Mouse (Mus musculus) left cerebral cortex, postnatal 10 days (tissue): ENCODE results near the gene Zfp128. TPM values are rescaled to one million over a fixed set of nuclear protein-coding genes. Genes with fewer than 3 reads are reported as not detected.
"Not testable (repeated sequence)": the region's sequence is repeated elsewhere in the genome, so short reads cannot be mapped to it uniquely, and the experiment has no call there.

Experiments used
- DNase-seq, 2 experiments: peaks; one replicate each; pipeline ENCODE4 v3.0.0; 2021 to 2022; ENCODE audit warnings: low spot score in 2 of 2, mixed read lengths in 1 of 2; ENCODE audit errors: extremely low spot score in 1 of 2
- intact Hi-C: fragments of 180-260 bp; cut with DNase I; formaldehyde crosslinking; loops from one replicate; pipeline ENCODE4 v1.15.1; 2025
- total RNA-seq, 2 experiments: library from RNA; stranded (reverse); gene quantifications; 2 replicates each; pipeline ENCODE4 v1.2.3; 2021

Gene Zfp128
- total RNA-seq, 2 experiments from 2014 or later = 7.5 to 7.7 TPM

DNA sequence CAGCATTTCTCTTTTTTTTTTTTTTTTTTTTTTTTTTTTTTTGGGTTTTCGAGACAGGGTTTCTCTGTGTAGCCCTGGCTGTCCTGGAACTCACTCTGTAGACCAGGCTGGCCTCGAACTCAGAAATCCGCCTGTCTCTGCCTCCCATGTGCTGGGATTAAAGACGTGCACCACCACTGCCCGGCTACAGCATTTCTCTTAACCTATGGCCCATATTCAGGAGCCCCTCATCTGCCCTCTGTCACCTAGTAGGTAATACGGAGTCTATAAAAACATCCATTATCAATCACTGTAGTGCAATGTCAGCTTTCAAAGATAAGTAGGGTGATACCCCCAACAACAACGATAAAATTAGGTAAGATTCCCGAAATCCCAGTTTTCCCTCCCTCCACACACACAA lies 39.5 kb downstream of the Zfp128 start:
- intact Hi-C loops, DNase-seq: not testable (repeated sequence)

DNA sequence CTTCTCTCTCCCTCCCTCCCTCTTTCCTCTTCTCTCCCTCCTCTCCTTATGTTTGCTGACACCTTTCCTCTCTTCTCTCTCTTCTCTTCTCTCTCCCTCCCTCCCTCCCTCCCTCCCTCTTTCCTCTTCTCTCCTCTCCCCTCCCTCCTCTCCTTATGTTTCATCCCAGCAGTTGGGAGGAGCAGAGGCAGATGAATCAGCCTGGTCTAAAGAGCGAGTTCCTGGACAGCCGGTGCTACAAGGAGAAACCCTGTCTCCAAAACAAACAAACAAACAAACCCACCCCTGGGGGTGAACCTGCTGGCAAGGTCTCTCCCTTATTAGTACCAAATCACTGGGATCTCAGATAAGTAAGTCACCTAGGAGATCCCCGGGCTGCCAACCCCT lies 40.3 kb downstream of the Zfp128 start:
- intact Hi-C loops = no loop called here

DNA sequence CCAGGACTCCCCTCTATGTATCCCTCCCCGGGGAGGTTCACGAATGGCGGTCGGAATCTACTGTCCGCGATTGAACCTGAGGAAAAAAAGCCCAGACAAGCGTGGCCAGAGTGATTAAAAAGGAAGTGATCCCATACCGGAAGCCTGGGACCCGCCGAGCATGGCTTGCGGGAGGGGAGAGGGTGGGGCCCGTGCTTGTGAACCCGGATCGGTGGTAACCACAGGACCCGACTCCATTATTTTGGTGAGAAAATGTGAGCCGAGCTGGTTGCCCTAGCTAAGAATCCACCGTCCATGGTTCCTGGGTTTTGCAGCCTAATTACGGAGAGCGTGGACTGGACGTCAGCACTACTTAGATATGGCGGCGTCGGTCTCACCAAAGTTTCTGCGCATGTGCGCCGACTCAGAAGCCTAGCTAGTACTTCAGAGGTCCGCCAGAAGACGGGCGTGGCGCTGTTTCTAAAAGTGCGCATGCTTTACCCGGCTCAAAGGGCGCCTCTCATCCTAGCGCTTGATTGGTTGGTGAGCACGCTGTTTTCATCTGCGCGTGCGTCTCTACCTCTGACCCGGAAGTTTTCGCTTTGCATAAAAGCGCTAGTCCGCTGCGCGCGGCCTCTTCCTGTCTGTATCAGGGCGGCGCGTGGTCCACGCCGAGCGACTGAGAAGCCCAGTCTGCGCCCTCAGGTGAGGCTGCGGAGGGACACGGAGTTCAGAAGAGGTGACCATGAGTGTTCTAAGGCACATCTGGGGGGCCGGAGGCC lies 40.9 kb downstream of the Zfp128 start, which contains the start of gene Rps5:
Gene Rps5 (plus strand): TSS at position 586 of the 761 bp plus-strand sequence.
- intact Hi-C loops = no loop called here

More for the DNA sequence above, 40.3 kb downstream of the Zfp128 start:
- no peak for DNase-seq

DNA sequence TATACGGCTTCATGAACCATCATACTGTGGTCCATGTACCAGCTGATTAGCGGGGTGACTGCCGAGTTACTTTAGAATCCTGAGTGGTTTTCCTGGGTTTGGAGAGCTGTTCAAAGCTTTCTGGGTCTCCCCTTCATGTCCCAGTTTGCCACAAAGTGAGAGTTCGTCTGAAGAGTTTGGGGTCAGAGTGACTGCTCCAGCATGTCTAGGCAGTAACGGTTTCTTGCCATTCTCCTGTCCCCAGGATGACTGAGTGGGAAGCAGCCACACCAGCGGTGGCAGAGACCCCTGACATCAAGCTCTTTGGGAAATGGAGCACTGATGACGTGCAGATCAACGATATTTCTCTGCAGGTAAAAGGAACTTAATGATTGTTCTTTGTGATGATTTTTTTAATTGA lies 41.8 kb downstream of the Zfp128 start:
- intact Hi-C loops = no loop called here
- no peak for DNase-seq

More for the DNA sequence above, 40.9 kb downstream of the Zfp128 start, which contains the start of gene Rps5:
- peak; percentile 99 for DNase-seq

DNA sequence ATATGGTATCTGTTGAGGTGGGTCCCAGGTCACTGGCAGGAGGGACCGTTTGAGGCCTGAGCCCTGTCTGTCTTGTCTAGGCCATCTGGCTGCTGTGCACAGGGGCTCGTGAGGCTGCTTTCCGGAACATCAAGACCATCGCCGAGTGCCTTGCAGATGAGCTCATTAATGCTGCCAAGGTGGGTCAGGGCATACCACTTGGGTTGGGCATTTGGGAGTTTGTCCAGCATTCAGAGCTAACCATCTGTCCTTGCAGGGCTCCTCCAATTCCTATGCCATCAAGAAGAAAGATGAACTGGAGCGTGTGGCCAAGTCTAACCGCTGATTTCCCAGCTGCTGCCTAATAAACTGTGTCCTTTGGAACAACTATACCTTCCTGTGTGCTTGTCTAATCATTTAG lies 45.3 kb downstream of the Zfp128 start:
- DNase-seq = no peak
- intact Hi-C loops = no loop called here

DNA sequence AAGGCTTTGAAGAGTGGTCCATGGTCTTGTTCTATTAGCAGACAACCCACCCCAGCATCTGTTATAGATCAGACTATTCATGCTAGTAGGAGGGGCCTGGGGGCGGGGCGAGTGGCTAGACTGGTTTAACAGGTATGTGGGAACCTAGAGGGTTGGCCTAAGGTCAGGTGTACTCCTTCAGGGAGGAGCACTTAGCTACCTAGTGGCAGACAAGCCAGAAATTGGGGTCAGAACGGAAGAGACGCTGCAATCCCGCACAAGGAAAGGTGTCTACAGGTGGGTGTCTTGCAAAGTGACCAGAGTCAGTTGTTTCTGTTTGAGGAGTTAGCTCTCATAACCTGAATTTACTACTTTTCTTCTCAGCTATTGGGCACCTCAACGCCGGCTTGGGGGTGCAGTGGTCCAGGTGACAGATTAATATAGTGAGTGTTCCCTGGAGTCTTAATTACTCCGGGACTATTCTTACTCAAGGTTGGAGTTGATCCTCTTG lies 46.3 kb downstream of the Zfp128 start, which contains the start of gene Rnf225:
Gene Rnf225 (plus strand): TSS at position 226 of the 490 bp plus-strand sequence.
- peak in 1 of 2 experiments; percentile 57 for DNase-seq
- intact Hi-C loops = no loop called here

DNA sequence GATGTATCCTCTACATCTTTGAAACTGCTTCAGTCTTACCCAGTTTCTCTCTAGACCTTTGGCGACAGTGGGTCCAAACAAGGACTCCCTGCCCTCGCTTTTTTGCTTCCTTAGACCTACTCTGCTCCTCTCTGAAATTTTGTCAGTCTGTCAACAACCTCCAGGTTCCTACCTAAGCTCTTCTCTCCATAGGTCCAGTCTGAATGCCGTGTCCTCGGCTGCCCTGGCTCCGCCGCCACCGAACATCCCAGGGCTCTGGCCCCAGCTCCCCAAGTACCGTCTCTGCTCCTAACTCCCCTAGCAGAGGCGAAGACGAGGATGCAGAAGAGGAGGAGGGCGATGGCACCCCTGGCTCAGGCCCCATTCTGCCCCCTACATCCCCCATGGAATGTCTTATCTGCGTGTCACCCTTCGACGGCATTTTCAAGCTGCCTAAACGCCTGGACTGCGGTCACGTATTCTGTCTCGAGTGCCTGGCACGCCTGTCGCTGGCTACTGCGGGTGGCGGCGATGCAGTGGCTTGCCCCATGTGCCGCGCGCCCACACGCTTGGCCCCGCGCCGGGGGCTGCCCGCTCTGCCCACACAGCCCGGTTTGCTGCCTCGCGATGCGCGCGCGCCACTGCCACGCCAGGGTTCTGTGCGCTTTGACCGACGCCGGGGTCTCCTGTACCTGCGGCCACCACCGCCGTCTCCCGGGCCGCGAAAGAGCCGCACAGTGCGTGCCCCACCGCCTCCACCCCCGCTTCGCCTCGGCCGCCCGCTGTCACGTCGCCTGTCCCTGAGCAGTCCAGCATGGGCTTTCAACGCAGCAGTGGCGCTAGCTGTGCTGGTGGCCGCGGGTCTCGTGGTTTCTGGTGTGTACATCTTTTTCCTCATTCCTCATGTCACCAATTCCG lies 47.0 kb downstream of the Zfp128 start:
- peak in 1 of 2 experiments; percentile 79 for DNase-seq
- intact Hi-C loops = no loop called here

DNA sequence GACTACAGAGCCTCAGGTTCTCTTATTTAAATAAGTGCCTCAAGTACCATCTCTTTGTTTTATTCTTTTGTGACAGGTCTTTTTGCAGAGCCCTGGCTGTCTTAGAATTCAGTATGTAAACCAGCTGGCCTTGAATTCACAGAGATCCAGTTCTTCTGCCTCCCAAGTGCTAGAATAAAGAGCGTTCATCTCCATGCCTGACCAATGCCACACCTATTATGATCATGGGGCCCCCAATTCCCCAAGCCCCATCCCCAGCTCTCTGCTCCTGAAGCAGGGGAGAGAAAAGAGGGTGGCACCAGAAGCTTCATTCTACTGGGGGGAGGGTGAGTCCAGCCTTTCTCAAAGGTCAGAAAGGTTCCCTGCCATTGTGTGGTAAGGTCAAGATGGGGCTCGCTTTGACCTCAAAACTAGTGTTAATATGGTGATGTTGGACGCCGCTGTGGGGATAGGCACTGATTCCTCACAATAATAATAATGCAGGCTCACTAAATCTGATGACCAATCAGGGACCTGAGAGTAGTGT lies 52.7 kb downstream of the Zfp128 start:
- no peak for DNase-seq
- intact Hi-C loops = no loop called here

DNA sequence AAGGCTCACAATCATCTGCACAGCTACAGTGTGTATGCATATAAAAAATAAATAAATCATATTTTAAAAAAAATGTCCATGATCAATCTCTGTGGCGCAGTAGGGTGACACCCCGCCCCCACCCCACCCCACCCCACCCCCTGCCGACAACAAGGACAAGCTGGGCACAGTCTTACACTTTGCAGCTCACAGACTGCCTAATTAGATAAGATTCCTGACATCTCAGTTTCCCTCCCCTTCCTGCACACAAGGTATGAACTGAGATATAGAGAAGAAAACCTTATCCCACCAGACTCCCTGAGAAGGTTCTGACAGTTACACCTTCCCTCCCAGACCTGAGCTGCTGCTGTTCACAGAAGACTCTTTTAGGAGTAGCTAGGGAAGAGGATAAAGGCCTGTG lies 53.8 kb downstream of the Zfp128 start:
- intact Hi-C loops = no loop called here
- no peak for DNase-seq

DNA sequence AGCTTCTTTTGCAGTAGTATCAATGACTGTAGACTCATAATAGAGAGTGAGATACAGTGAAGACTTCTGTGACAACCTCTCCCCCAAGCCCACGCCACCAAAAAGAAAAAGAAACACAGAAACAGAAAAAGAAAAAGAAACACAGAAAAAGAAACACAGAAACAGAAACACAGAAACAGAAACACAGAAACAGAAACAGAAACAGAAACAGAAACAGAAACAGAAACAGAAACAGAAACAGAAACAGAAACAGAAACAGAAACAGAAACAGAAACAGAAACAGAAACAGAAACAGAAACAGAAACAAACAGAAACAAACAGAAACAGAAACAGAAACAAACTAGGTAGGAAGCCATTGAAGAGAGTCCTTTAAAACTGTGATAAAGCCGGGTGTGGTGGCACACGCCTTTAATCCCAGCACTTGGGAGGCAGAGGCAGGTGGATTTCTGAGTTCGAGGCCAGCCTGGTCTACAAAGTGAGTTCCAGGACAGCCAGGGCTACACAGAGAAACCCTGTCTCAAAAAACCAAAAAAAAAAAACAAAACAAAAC lies 56.4 kb downstream of the Zfp128 start:
- DNase-seq, intact Hi-C loops: not testable (repeated sequence)

DNA sequence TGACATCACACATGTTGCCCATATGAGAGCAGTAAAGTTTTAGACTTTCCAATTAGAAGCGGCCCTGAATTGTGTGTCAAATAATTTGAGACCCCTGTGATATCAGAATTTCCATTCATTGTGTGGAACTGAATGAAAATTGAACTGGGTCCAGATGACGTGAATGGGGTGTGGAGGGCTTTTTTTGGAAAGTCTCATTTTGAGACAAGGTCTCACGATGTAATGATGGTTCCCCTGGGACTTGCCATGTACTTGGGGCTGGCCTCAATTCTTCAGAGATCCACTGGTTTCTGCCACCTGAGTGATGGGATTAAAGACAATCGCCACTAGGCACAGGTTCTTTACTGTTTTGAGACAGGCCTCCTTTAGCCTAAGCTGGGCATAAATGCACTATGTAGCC lies 59.6 kb downstream of the Zfp128 start:
- no peak for DNase-seq
- intact Hi-C loops = no loop called here

Other genes starting within 250 kb of the Zfp128 start
- not detected for gene Vmn2r54, start 240.9 kb upstream of the Zfp128 start, total RNA-seq
- gene Vmn2r55, start 196.2 kb upstream of the Zfp128 start, total RNA-seq = under 1 TPM in 1 of 2 experiments, not detected in 1; 0.16 TPM
- gene Vmn2r56, start 146.2 kb upstream of the Zfp128 start, total RNA-seq = under 1 TPM; 0.04 to 0.11 TPM
- gene Zscan18, start 77.5 kb upstream of the Zfp128 start, total RNA-seq = 10 to 100 TPM; 22.1 to 23.4 TPM
- 10 to 100 TPM; 20.2 to 20.9 TPM for gene Zfp329, start 62.3 kb upstream of the Zfp128 start, total RNA-seq
- gene Zfp110, start 46.4 kb upstream of the Zfp128 start, total RNA-seq = 10 to 100 TPM; 14.5 to 16.7 TPM
- 10 to 100 TPM; 11.2 to 12.3 TPM for gene Zscan22, start 16.6 kb downstream of the Zfp128 start, total RNA-seq
- 100 to 1,000 TPM; 507 to 513 TPM for gene Rps5, start 41.1 kb downstream of the Zfp128 start, total RNA-seq
- 1 to 10 TPM; 1.3 to 1.6 TPM for gene Rnf225, start 46.2 kb downstream of the Zfp128 start, total RNA-seq
- 10 to 100 TPM; 15.3 to 16.7 TPM for gene Zfp324, start 84.7 kb downstream of the Zfp128 start, total RNA-seq
- 1 to 10 TPM; 6.5 to 8.0 TPM for gene Zfp446, start 96.7 kb downstream of the Zfp128 start, total RNA-seq
- under 1 TPM in 1 of 2 experiments, not detected in 1; 0.20 TPM for gene Slc27a5, start 117.0 kb downstream of the Zfp128 start, total RNA-seq
- 100 to 1,000 TPM; 252 to 265 TPM for gene Trim28, start 117.9 kb downstream of the Zfp128 start, total RNA-seq
- gene Zbtb45, start 128.9 kb downstream of the Zfp128 start, total RNA-seq = 10 to 100 TPM; 31.3 to 32.1 TPM
- 100 to 1,000 TPM; 133 to 134 TPM for gene Chmp2a, start 153.6 kb downstream of the Zfp128 start, total RNA-seq
- 100 to 1,000 TPM; 221 to 229 TPM for gene Ube2m, start 157.1 kb downstream of the Zfp128 start, total RNA-seq
- gene Mzf1, start 173.6 kb downstream of the Zfp128 start, total RNA-seq = 10 to 100 TPM; 15.2 to 15.9 TPM
- gene Vmn1r85, start 214.0 kb downstream of the Zfp128 start, total RNA-seq = under 1 TPM in 1 of 2 experiments, not detected in 1; 0.06 TPM
- gene Vmn1r86, start 238.7 kb downstream of the Zfp128 start, total RNA-seq = not detected